Mouse (Mus musculus): ENCODE measurements at regions not wholly inside any gene's neighbourhood (a gene's known extent, or its start where the extent isn't known, plus 50 kb on each side); places are given as distances from the start of the nearest gene placed in this dataset.

GRCm38 (mm10) chr10:96190168-96190987 is 54.0 kb downstream of the Gm5426 start:
- no peak for TF ChIP-seq TAL1 (IDR thresholded peaks at IDR 0.05; ENCODE audit: low read length)
- TF ChIP-seq GATA1 (IDR thresholded peaks at IDR 0.05; ENCODE audit: low read length) = no peak
